Mouse (Mus musculus) liver, adult 2 months (tissue): Measurements from ENCODE around the gene Irgm1. TPM values are rescaled to one million over a fixed set of nuclear protein-coding genes. Genes with fewer than 3 reads are reported as not detected.

Experiments
- DNase-seq: peaks from one replicate; pipeline ENCODE4 v3.0.0-alpha.2; 2011; ENCODE audit warnings: low read depth, low spot score; ENCODE audit errors: extremely low read depth
- H3K27ac ChIP-seq: fragments of 200-500 bp; replicated peaks from 2 replicates; pipeline ENCODE4 v1.5.1; 2012; ENCODE audit warnings: low read depth, mild to moderate bottlenecking, control low read depth, inconsistent platforms, low read length; ENCODE audit not compliant: insufficient read depth
- H3K27me3 ChIP-seq: fragments of 200-500 bp; 2 replicates; pipeline ENCODE4 v1.6.1; 2012; ENCODE audit warnings: mild to moderate bottlenecking, moderate library complexity, low read length, inconsistent platforms; ENCODE audit not compliant: control insufficient read depth, insufficient read depth
- H3K36me3 ChIP-seq: fragments of 200-500 bp; 2 replicates; pipeline ENCODE4 v1.6.1; 2012; ENCODE audit warnings: low read length, inconsistent platforms; ENCODE audit not compliant: control insufficient read depth, insufficient read depth
- H3K4me1 ChIP-seq: fragments of 200-500 bp; 2 replicates; pipeline ENCODE4 v1.6.1; 2011; ENCODE audit warnings: low read length; ENCODE audit not compliant: control insufficient read depth, insufficient read depth
- H3K4me3 ChIP-seq: fragments of 200-500 bp; 2 replicates; pipeline ENCODE4 v1.5.1; 2011; ENCODE audit warnings: low read depth, mild to moderate bottlenecking, control low read depth, low read length, moderate library complexity; ENCODE audit not compliant: insufficient read depth
- H3K79me2 ChIP-seq: fragments of 200-500 bp; 2 replicates; pipeline ENCODE4 v1.6.1; 2012; ENCODE audit warnings: inconsistent platforms, mild to moderate bottlenecking, low read length, moderate library complexity; ENCODE audit not compliant: control insufficient read depth, insufficient read depth
- H3K9ac ChIP-seq: fragments of 200-500 bp; 2 replicates; pipeline ENCODE4 v1.6.1; 2012; ENCODE audit warnings: low read depth, mild to moderate bottlenecking, control low read depth, inconsistent platforms, low read length
- CTCF ChIP-seq: fragments of 200-500 bp; IDR thresholded peaks from 2 replicates; pipeline ENCODE4 v1.5.1; 2011; ENCODE audit warnings: low read depth, low read length, control low read depth
- POLR2A ChIP-seq: fragments of 200-500 bp; IDR thresholded peaks from 2 replicates; pipeline ENCODE4 v1.6.1; 2011; ENCODE audit warnings: low read length, control low read depth; ENCODE audit not compliant: insufficient read depth; ENCODE audit errors: extremely low read depth
- WGBS: fragments of 180-500 bp; shearing (Covaris S2); methylation state at CpG from one replicate; pipeline ENCODE4 v1.1.7; 2018; 5-methylcytosine and 5-hydroxymethylcytosine counted together
- polyA plus RNA-seq: library from polyadenylated mRNA; depleted of rRNA; stranded (reverse); fragments of >200 nt; gene quantifications from 2 replicates; pipeline ENCODE4 v1.2.3, GENCODE M21; 2012
- total RNA-seq: library from RNA; depleted of rRNA; stranded (reverse); fragments of >200 nt; gene quantifications from 2 replicates; pipeline ENCODE4 v1.2.3, GENCODE M21; 2014

Irgm1 gene
- total and polyA plus RNA-seq, 2 experiments: 33.3 to 48.4 TPM

- Histone ChIP-seq H3K4me1 (peaks cover 2% of the 10 kb centered on the region), H3K27me3 (no peaks in the 10 kb centered on the region), H3K9ac (no peak overlapping the region), H3K36me3 (peaks cover 25% of the 10 kb centered on the region), H3K27ac (no peak overlapping the region), H3K4me3 (no peak overlapping the region), H3K79me2 (no peaks in the 10 kb centered on the region)
- WGBS: 77% methylated on average over 3 of the region's 3 CpGs
- no peak for TF ChIP-seq POLR2A
- TF ChIP-seq CTCF: no peak
- DNase-seq: no peak
These were observed 7.7 kb downstream of the Irgm1 start for GRCm38 (mm10) chr11:48863808-48864207.

DNA sequence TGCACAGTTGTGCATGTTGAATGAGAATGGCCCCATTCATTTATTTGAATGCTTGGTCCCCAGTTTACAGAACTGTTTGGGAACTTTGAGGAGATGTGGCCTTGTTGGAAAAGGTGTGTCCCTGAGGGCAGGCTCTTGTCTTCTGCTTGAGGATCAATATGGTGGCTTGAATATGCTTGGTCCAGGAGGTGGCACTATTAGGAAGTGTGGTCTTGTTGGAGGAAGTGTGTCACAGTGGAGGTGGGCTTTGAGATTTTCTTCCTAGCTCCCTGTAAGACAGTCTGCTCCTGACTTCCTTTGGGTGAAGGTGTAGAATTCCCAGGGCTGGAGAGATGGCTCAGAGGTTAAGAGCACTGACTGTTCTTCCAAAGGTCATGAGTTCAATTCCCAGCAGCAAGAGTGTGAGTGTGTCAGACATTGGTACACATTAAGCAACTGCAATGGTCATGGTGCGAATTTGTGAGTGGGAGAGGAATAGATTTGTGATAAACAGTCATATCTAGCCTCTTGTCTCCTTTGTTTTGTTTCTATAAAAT is 8.6 kb downstream of the Irgm1 start:
- Histone ChIP-seq H3K36me3 (peaks cover 23% of the 10 kb centered on the region), H3K79me2 (no peaks in the 10 kb centered on the region), H3K4me1 (peaks cover 1% of the 10 kb centered on the region; the same call in 1 of the 2 replicates), H3K4me3 (no peak overlapping the region), H3K27me3 (no peaks in the 10 kb centered on the region), H3K9ac (no peak overlapping the region), H3K27ac (no peak overlapping the region)
- no peak for TF ChIP-seq POLR2A
- no peak for TF ChIP-seq CTCF
- WGBS: 29% methylated on average over 1 of the region's 1 CpGs
- DNase-seq: no peak

DNA sequence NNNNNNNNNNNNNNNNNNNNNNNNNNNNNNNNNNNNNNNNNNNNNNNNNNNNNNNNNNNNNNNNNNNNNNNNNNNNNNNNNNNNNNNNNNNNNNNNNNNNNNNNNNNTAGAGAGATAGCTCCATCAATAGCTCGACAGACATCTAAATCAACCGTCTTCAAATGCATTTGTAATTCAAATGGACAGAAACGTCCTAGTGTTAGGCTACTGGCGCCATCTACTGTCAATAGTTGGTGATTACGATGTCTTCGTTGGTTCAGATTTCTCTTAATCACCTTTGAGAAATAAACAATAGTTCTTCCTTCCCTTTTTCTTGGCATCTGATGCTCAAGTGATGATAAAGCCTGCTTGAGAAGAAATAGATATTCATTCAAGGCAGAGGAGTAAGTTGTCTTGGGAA is 12.5 kb downstream of the Irgm1 start:
- Histone ChIP-seq H3K9ac (no peak overlapping the region), H3K27me3 (no peaks in the 10 kb centered on the region), H3K4me1 (peaks cover 5% of the 10 kb centered on the region; the same call in 1 of the 2 replicates), H3K79me2 (no peaks in the 10 kb centered on the region), H3K4me3 (no peak overlapping the region), H3K36me3 (no peaks in the 10 kb centered on the region), H3K27ac (no peak overlapping the region)
- TF ChIP-seq CTCF: peak; percentile 58
- TF ChIP-seq POLR2A: no peak
- peak; percentile 69 for DNase-seq
- under 1% methylated on average over 6 of the region's 6 CpGs for WGBS

DNA sequence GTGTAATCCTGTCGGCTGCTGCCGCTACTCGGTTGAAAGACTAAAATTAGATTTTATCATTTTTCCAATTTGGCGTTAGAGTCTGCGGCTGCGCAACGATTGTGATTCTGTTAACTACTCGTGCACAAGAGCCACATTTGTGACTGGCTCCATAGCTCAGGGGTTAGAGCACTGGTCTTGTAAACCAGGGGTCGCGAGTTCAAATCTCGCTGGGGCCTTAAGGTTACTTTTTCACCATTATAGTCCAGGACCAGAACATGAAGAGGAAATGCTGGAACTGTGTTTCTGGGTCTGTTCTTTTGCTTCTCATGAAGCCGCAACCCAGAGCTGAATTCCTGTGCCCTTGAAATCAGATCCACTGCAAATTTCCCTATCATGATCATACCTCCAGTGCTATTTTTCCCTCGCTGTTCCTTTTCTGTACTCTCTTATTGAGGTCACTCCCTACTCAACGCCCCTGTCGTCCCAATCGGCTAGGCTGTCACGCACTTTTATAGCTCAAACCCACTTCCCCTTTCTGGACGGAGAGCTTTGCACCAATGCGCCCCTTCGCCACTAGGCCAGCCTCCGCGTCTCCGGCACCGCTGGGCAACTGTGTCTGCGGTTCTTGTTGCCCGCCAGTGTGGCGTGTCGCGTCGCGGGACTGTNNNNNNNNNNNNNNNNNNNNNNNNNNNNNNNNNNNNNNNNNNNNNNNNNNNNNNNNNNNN is 17.9 kb downstream of the Irgm1 start:
- H3K36me3 ChIP-seq: no peaks in the 10 kb centered on the region; the same call in 1 of the 2 replicates
- DNase-seq: peak; percentile 85
- peak overlapping the region; percentile 69 for H3K9ac ChIP-seq
- H3K27me3 ChIP-seq: no peaks in the 10 kb centered on the region
- WGBS: 1% methylated on average over 31 of the region's 31 CpGs
- H3K79me2 ChIP-seq: no peaks in the 10 kb centered on the region
- peak; percentile 43 for TF ChIP-seq CTCF
- no peak for TF ChIP-seq POLR2A
- peak overlapping the region; percentile 70 for H3K27ac ChIP-seq
- peak overlapping the region; percentile 77 for H3K4me3 ChIP-seq
- peaks cover 18% of the 10 kb centered on the region for H3K4me1 ChIP-seq

DNA sequence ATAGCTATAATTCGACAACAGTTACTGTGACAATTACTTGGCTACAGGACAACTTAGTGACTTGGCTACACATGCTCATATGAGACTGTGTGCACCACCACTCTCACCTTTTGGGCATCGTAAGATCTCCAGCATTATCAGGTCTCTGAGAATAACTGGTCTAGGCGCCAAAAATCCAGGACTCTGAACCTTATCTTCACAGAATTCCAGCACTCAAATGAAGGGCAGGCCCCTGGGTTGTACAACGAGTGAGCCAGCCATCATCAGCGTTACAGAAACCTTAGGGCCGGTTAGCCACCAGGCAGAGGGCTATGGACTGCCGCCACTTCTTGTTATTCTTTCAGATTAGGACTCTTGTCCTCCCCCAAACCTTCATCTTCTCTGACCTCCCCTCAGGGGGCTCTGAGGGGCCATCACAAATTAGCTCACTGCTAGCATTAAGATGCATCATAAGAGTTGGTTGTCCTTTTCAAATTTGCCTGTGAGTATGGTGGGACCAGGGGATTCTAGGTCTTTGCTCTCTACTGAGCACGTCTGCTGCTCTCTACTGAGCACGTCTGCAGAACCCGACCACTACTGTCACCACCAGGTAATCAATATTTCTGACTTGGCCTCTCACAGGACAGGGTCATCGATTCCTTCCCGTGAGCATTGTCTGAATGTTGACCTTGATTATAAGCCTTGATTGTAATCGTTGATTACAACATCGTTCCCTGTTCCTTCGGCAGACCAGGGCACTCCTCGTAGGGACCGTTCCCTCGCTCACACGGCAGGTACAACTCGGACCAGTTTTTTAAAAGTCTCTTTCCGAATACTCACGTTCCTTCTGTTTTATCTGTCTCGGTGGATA is 18.6 kb downstream of the Irgm1 start:
- DNase-seq: peak; percentile 75
- WGBS: 6% methylated on average over 23 of the region's 23 CpGs
- Histone ChIP-seq H3K79me2 (no peaks in the 10 kb centered on the region), H3K36me3 (peaks cover under 1% of the 10 kb centered on the region; the same call in 1 of the 2 replicates), H3K4me1 (peaks cover 17% of the 10 kb centered on the region), H3K9ac (peak overlapping the region; percentile 7; the same call in 1 of the 2 replicates), H3K27ac (peak overlapping the region; percentile 70), H3K27me3 (no peaks in the 10 kb centered on the region), H3K4me3 (peak overlapping the region; percentile 56)
- no peak for TF ChIP-seq POLR2A
- TF ChIP-seq CTCF: no peak
